Mouse (Mus musculus): Measurements from ENCODE around the gene Rnf126. TPM values are rescaled to one million over a fixed set of nuclear protein-coding genes. Genes with fewer than 3 reads are reported as not detected.

Gene Rnf126
- polyA plus RNA-seq (2015; fragmentation: Nextera tagmentation; extraction: Ambion mirVana): 54.0 and 65.5 TPM in 2 replicates

- Histone ChIP-seq H3K27ac (peak within 1 kb of the TSS; percentile 91), H3K4me1 (replicated peaks) (peaks cover 48% of the 10 kb centered on the region), H3K9ac (peak within 1 kb of the TSS; percentile 93), H3K4me3 (peak within 1 kb of the TSS; percentile 86), H3K27me3 (no peaks in the 10 kb centered on the region), H3K9me3 (replicated peaks) (no peaks in the 10 kb centered on the region), H3K4me2 (peak within 1 kb of the TSS; percentile 66), H3K36me3 (peaks cover 5% of the 10 kb centered on the region)
- ATAC-seq (replicated peaks; ENCODE audit: insufficient number of reproducible peaks, insufficient read depth, low FRiP score, low read depth): peak; percentile 91
- under 1% methylated on average over 98 of the region's 101 CpGs for WGBS
Observed at GRCm38 (mm10) chr10:79766508-79767325, at the start of gene Rnf126. TSS of gene Rnf126 (minus strand) at chr10:79766952.

DNA sequence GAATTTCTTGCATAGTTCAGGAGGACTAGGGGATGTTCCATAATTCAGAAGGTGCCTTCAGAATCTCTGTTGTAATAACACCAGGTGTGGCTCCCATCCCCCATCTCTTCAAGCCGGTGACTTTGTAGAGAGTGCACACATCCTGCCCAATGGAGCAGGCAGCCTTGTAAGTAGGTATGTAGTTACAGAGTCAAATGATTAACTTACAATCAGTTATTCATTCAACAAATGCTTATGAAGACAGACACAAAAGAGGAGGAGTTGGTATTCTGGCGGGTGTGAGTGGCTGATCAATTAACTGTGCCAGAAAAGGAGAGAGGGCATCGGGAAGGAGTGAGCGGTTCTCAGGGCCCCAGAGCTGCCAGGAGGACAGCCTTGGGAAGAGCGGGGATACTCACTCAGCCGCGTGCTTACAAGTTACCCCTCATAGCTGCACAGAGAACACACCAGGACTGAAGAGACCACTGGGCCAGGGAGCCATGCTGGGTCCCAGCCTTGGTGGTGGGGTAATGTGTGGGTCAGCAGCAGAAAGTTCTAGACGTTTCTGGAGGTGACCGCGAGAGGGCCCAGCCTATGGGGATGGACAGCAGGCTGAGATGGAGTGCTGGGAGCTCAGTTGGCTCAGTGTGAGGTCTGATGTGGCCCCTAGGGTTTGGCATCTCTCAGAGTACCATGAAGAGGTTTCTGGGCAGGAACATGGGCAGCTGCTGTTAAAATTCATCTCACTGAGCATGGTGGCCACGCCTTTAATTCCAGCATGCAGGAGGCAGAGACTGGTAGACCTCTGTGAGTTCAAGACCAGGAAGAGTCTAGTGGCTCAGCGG, 49.1 kb upstream of the Rnf126 start:
- H3K36me3 ChIP-seq: peaks cover 6% of the 10 kb centered on the region; the same call in 1 of the 2 replicates
- no peak for ATAC-seq (replicated peaks; ENCODE audit: insufficient number of reproducible peaks, insufficient read depth, low FRiP score, low read depth)

DNA sequence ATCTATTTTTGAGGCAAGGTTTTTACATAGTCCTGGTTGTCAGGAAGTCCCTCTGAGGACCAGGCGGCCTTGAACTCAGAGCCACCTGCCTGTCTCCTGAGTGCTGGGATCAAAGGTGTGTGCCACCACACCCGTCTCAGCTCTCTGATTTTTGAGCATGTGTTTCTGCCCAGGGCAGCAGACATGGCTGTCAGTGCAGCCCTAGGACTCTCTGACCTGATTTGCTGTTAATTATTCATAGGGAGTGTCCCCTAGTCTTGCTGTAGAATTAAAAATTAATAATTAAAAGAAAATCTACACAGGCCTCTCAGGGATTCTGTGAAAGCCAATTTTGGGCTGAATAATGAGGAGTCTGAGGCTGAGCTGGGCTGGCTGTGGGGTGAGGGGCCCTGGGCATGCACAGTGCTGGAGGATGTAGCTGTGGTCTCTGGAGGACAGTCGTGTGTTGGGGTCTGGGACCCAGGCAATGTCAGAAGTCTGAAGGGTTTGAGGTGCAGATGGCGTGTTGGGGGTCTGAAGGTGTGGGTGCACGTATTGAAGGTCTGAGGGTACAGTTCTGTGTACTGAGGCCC, 47.6 kb upstream of the Rnf126 start:
- peaks cover 8% of the 10 kb centered on the region; the same call in 1 of the 2 replicates for H3K36me3 ChIP-seq

More for the DNA sequence above, 49.1 kb upstream of the Rnf126 start:
- H3K9ac ChIP-seq: no peak overlapping the region
- no peak overlapping the region for H3K4me2 ChIP-seq
- H3K27ac ChIP-seq: no peak overlapping the region
- H3K4me1 ChIP-seq (replicated peaks): peaks cover 4% of the 10 kb centered on the region; the same call in 1 of the 2 replicates
- H3K4me3 ChIP-seq: no peak overlapping the region
- no peaks in the 10 kb centered on the region for H3K27me3 ChIP-seq
- WGBS: 86% methylated on average over 12 of the region's 12 CpGs
- no peaks in the 10 kb centered on the region for H3K9me3 ChIP-seq (replicated peaks)

GRCm38 (mm10) chr10:79811736-79812637, 45.2 kb upstream of the Rnf126 start:
- no peak overlapping the region for H3K27ac ChIP-seq
- H3K4me1 ChIP-seq (replicated peaks): peaks cover 5% of the 10 kb centered on the region; the same call in 1 of the 2 replicates
- H3K36me3 ChIP-seq: peaks cover 8% of the 10 kb centered on the region; the same call in 1 of the 2 replicates
- H3K4me3 ChIP-seq: no peak overlapping the region
- WGBS: 25% methylated on average over 15 of the region's 15 CpGs
- no peak overlapping the region for H3K9ac ChIP-seq
- no peak overlapping the region for H3K4me2 ChIP-seq
- no peaks in the 10 kb centered on the region for H3K27me3 ChIP-seq
- ATAC-seq (replicated peaks; ENCODE audit: insufficient number of reproducible peaks, insufficient read depth, low FRiP score, low read depth): 0 out of 2 replicates have a peak, but pooled peaks have one; percentile 9
- H3K9me3 ChIP-seq (replicated peaks): no peaks in the 10 kb centered on the region

More for the DNA sequence above, 47.6 kb upstream of the Rnf126 start:
- H3K4me1 ChIP-seq (replicated peaks): peaks cover 4% of the 10 kb centered on the region; the same call in 1 of the 2 replicates
- H3K4me3 ChIP-seq: no peak overlapping the region
- no peak overlapping the region for H3K27ac ChIP-seq
- H3K9ac ChIP-seq: no peak overlapping the region
- H3K4me2 ChIP-seq: no peak overlapping the region
- no peaks in the 10 kb centered on the region for H3K9me3 ChIP-seq (replicated peaks)
- no peak for ATAC-seq (replicated peaks; ENCODE audit: insufficient number of reproducible peaks, insufficient read depth, low FRiP score, low read depth)
- 90% methylated on average over 5 of the region's 5 CpGs for WGBS
- H3K27me3 ChIP-seq: no peaks in the 10 kb centered on the region

DNA sequence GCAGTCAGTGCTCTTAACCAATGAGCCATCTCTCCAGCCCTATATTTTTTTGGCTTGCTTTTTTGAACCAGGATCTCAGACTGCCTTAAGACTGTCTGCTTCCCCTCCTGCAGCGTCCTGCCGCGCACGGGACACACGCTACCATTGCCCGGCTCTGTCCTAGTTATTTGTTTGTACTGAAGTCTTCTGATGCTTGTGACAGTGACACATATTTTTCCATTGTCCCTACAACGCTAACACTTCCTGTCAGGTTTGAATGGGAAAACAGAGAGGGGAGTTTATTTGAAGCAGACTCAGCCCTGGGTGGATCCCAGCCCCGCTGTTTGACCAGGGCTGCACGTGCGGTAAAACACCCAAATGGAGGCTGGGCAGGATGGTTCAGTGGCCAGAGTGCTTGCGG, 42.0 kb upstream of the Rnf126 start:
- WGBS: 72% methylated on average over 11 of the region's 11 CpGs
- H3K4me1 ChIP-seq (replicated peaks): peaks cover 20% of the 10 kb centered on the region
- no peaks in the 10 kb centered on the region for H3K9me3 ChIP-seq (replicated peaks)
- H3K36me3 ChIP-seq: peaks cover 8% of the 10 kb centered on the region; the same call in 1 of the 2 replicates
- no peak overlapping the region for H3K9ac ChIP-seq
- no peak overlapping the region for H3K4me3 ChIP-seq
- H3K27me3 ChIP-seq: no peaks in the 10 kb centered on the region
- H3K27ac ChIP-seq: peak overlapping the region; percentile 74
- no peak overlapping the region for H3K4me2 ChIP-seq
- ATAC-seq (replicated peaks; ENCODE audit: insufficient number of reproducible peaks, insufficient read depth, low FRiP score, low read depth): no peak

DNA sequence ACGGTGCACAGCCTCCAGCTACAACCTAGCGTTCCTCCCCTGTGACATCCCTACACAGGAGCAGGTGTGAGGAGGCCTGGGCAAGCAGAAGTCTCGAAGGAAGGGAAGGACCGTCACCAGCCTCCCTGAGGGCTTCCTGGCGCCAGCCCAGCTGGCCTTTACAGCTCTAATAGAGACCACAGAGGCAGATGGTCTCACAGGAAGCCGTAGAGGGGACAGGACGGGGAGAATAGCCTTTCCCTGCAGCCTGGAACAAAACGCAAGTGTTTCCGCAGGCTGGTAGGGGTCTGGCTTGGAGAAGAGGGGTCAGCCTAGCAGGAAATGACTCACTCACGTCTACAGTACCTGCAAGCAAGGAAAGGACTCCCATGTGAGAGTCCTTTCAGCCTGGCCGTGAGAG, 41.1 kb upstream of the Rnf126 start:
- H3K4me2 ChIP-seq: peak overlapping the region; percentile 34
- peaks cover 8% of the 10 kb centered on the region; the same call in 1 of the 2 replicates for H3K36me3 ChIP-seq
- peak overlapping the region; percentile 12; the same call in 1 of the 2 replicates for H3K4me3 ChIP-seq
- no peaks in the 10 kb centered on the region for H3K9me3 ChIP-seq (replicated peaks)
- 53% methylated on average over 11 of the region's 11 CpGs for WGBS
- no peak overlapping the region for H3K9ac ChIP-seq
- H3K27ac ChIP-seq: peak overlapping the region; percentile 74
- peak; percentile 19; the same call in 1 of the 2 replicates for ATAC-seq (replicated peaks; ENCODE audit: insufficient number of reproducible peaks, insufficient read depth, low FRiP score, low read depth)
- H3K4me1 ChIP-seq (replicated peaks): peaks cover 29% of the 10 kb centered on the region
- no peaks in the 10 kb centered on the region for H3K27me3 ChIP-seq

DNA sequence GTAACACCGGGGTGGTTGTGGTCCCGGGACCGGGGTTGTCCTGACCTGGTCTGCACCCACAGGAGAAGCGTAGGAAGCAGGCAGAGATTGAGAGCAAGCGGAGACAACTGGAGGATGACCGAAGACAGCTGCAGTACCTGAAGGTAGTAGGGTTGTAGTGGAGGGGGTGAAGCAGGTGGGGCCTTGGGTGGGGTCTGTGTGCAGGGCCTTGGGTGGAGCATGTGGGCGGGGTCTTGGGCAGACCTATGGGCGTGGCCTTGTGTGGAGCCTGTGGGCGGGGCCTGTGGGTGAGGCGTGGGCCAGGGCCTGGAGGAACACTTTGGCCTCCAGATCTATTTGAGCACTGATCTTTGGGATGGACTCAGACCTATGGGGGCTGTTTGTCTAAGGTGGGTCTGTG, 40.2 kb upstream of the Rnf126 start:
- Histone ChIP-seq H3K9ac (0 out of 2 replicates have a peak overlapping the region, but pooled peaks have one; percentile 9), H3K4me1 (replicated peaks) (peaks cover 34% of the 10 kb centered on the region), H3K4me3 (peak overlapping the region; percentile 17; the same call in 1 of the 2 replicates), H3K27me3 (no peaks in the 10 kb centered on the region), H3K4me2 (peak overlapping the region; percentile 34), H3K36me3 (peaks cover 8% of the 10 kb centered on the region; the same call in 1 of the 2 replicates), H3K9me3 (replicated peaks) (no peaks in the 10 kb centered on the region), H3K27ac (peak overlapping the region; percentile 74)
- no peak for ATAC-seq (replicated peaks; ENCODE audit: insufficient number of reproducible peaks, insufficient read depth, low FRiP score, low read depth)
- WGBS: 76% methylated on average over 10 of the region's 10 CpGs

DNA sequence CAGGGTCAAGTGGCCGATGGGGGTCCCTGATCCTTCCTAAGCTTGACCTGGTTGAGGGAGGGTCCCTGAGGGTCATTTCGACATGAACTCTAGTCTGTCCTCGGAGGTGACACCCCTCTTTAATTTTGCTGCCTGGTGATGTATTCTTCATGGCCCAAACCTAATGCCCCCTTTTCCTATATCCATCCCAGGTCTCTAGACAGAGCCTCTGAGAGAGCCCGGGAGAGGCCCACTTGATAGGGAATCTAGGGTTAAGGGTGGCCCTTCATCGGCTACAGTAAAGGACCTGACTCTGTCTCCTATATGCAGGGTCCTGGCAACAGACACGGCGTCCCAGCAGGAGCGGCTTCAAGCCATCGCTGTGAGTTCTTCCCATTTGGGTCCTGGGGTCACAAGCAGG, 39.6 kb upstream of the Rnf126 start:
- no peak for ATAC-seq (replicated peaks; ENCODE audit: insufficient number of reproducible peaks, insufficient read depth, low FRiP score, low read depth)
- peak overlapping the region; percentile 9; the same call in 1 of the 2 replicates for H3K9ac ChIP-seq
- peak overlapping the region; percentile 34 for H3K4me2 ChIP-seq
- peaks cover 38% of the 10 kb centered on the region for H3K4me1 ChIP-seq (replicated peaks)
- H3K4me3 ChIP-seq: peak overlapping the region; percentile 17
- H3K36me3 ChIP-seq: peaks cover 8% of the 10 kb centered on the region; the same call in 1 of the 2 replicates
- 69% methylated on average over 9 of the region's 9 CpGs for WGBS
- peak overlapping the region; percentile 74 for H3K27ac ChIP-seq
- no peaks in the 10 kb centered on the region for H3K27me3 ChIP-seq
- H3K9me3 ChIP-seq (replicated peaks): no peaks in the 10 kb centered on the region

GRCm38 (mm10) chr10:79805636-79806035, 38.9 kb upstream of the Rnf126 start:
- Histone ChIP-seq H3K27ac (peak overlapping the region; percentile 76), H3K9ac (no peak overlapping the region), H3K9me3 (replicated peaks) (no peaks in the 10 kb centered on the region), H3K4me2 (peak overlapping the region; percentile 34; the same call in 1 of the 2 replicates), H3K27me3 (no peaks in the 10 kb centered on the region), H3K36me3 (peaks cover 4% of the 10 kb centered on the region; the same call in 1 of the 2 replicates), H3K4me1 (replicated peaks) (peaks cover 38% of the 10 kb centered on the region), H3K4me3 (peak overlapping the region; percentile 17; the same call in 1 of the 2 replicates)
- 34% methylated on average over 11 of the region's 11 CpGs for WGBS
- ATAC-seq (replicated peaks; ENCODE audit: insufficient number of reproducible peaks, insufficient read depth, low FRiP score, low read depth): peak; percentile 65

Data from heart, embryonic 15.5 days (tissue).